Mouse (Mus musculus): Measurements from ENCODE around the gene Tuba8.

Gene Tuba8

GRCm38 (mm10) chr6:121210149-121210925, at the start of gene Tuba8:
TSS of gene Tuba8 (plus strand) at chr6:121210696.
- peak; percentile 49 for DNase-seq

GRCm38 (mm10) chr6:121162616-121163015, 47.9 kb upstream of the Tuba8 start:
- DNase-seq = no peak

GRCm38 (mm10) chr6:121166098-121166552, 44.4 kb upstream of the Tuba8 start:
- DNase-seq = peak; percentile 77

GRCm38 (mm10) chr6:121167381-121167975, 43.0 kb upstream of the Tuba8 start:
- no peak for DNase-seq

- DNase-seq = no peak
Measured at GRCm38 (mm10) chr6:121171102-121171501, 39.4 kb upstream of the Tuba8 start.

GRCm38 (mm10) chr6:121173471-121173870, 37.0 kb upstream of the Tuba8 start:
- no peak for DNase-seq

GRCm38 (mm10) chr6:121174761-121175160, 35.7 kb upstream of the Tuba8 start:
- DNase-seq = no peak

GRCm38 (mm10) chr6:121176011-121176730, 34.3 kb upstream of the Tuba8 start:
- DNase-seq = no peak

- DNase-seq = no peak
Measured at GRCm38 (mm10) chr6:121176731-121177098, 33.8 kb upstream of the Tuba8 start.

- peak; percentile 38 for DNase-seq
Measured at GRCm38 (mm10) chr6:121177118-121177708, 33.3 kb upstream of the Tuba8 start.

- peak; percentile 75 for DNase-seq
Measured at GRCm38 (mm10) chr6:121178700-121179358, 31.7 kb upstream of the Tuba8 start.

GRCm38 (mm10) chr6:121179846-121180245, 30.6 kb upstream of the Tuba8 start:
- no peak for DNase-seq

GRCm38 (mm10) chr6:121183414-121184173, 26.9 kb upstream of the Tuba8 start, which contains the start of gene Pex26:
TSS of gene Pex26 (plus strand) at chr6:121183667.
- DNase-seq = peak; percentile 93

- DNase-seq = peak; percentile 69
Measured at GRCm38 (mm10) chr6:121184198-121185140, 26.0 kb upstream of the Tuba8 start.

GRCm38 (mm10) chr6:121185232-121185631, 25.3 kb upstream of the Tuba8 start:
- no peak for DNase-seq

GRCm38 (mm10) chr6:121191261-121192009, 19.1 kb upstream of the Tuba8 start:
- peak; percentile 24 for DNase-seq

GRCm38 (mm10) chr6:121194061-121194955, 16.2 kb upstream of the Tuba8 start:
- no peak for DNase-seq

- no peak for DNase-seq
Measured at GRCm38 (mm10) chr6:121194956-121195731, 15.4 kb upstream of the Tuba8 start.
